Mouse (Mus musculus) brain, embryonic 18.5 days (tissue): Measurements from ENCODE around the gene Psmd13.

Source experiments
- DNase-seq: peaks from one replicate; pipeline ENCODE4 v3.0.0-alpha.2; 2012; ENCODE audit warnings: low read depth, low spot score

The Psmd13 gene

GRCm38 (mm10) chr7:140881696-140882468, at the start of gene Psmd13, which contains the start of gene Sirt3:
TSS of gene Psmd13 (plus strand) at chr7:140881968.
TSS of gene Sirt3 (minus strand) at chr7:140882309.
- peak; percentile 86 for DNase-seq

DNA sequence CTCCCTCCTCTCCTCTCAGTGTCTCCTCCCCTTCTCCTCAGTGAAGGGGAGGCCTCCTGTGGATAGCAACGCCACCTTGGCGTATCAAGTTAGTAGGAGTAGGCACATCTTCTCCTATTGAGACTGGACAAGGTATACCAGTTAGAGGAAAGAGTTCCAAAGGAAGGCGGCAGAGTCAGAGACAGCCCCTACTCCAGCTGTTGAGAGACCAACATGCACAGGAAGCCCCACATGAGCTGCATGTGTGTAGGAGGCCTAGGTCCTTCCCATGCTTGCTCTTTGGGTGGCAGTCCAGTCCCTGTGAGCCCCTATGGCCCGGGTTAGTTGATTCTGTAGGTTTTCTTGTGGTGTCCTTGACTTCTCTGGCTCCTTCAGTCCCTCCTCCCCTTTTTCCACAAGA, 48.4 kb upstream of the Psmd13 start:
- DNase-seq = no peak

GRCm38 (mm10) chr7:140834968-140835757, 46.6 kb upstream of the Psmd13 start, which contains the start of gene Urah:
TSS of gene Urah (plus strand) at chr7:140835018.
- no peak for DNase-seq

DNA sequence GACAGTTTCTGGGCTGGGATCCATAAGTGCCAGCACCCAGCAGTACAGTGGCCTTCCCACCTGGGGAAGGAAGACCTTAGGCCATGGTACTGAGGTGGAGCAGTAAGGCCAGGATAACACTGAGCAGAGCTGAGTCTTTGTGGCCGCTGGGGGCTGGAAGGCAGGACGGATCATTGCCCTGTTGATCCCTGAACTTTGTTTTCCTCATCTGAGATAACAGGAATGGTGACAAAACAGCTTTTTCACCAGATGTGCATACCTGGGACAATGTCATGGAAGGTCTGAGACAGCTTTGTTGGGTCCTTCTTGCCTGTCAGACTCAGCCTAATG, 46.0 kb upstream of the Psmd13 start:
- no peak for DNase-seq

DNA sequence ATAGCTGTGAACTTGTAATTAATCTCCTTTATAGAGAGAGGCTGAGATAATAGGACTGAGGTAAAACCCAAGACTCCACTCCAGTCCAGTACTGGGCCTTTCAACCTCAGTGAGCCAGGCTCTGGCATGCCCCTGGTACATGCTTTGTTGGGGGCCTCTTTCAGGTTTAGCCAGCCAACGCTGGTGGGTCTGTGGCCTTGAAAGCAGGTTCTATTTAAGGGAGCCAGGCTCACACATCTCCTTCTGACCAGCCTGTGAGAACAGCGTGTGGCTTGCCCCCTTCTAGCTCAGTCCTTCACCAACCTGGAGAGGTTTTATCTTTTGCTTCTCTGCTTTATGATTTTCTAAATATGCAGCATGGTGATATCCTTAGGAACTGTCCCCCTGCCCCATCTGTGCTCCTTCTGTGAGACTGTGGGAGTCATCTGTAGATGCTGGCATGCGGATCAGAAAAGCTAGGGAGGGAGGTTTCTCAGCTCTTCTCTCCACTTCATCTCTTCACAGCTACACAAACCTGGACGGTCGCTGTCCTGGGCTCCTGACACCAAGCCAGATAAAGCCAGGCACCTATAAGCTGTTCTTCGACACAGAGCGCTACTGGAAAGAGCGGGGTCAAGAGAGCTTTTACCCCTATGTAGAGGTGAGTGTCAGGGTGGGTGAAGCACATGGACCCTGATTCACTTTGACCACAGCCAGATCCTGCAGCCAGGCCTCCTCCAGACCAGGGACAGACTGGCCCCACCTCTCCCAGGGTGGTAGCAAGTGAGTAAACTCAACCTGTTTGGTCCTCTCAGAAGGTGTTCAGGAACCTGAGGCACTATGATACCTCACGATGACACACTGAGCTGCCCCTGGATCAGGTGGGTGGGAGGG, 45.3 kb upstream of the Psmd13 start:
- no peak for DNase-seq

GRCm38 (mm10) chr7:140839556-140839955, 42.2 kb upstream of the Psmd13 start:
- no peak for DNase-seq

DNA sequence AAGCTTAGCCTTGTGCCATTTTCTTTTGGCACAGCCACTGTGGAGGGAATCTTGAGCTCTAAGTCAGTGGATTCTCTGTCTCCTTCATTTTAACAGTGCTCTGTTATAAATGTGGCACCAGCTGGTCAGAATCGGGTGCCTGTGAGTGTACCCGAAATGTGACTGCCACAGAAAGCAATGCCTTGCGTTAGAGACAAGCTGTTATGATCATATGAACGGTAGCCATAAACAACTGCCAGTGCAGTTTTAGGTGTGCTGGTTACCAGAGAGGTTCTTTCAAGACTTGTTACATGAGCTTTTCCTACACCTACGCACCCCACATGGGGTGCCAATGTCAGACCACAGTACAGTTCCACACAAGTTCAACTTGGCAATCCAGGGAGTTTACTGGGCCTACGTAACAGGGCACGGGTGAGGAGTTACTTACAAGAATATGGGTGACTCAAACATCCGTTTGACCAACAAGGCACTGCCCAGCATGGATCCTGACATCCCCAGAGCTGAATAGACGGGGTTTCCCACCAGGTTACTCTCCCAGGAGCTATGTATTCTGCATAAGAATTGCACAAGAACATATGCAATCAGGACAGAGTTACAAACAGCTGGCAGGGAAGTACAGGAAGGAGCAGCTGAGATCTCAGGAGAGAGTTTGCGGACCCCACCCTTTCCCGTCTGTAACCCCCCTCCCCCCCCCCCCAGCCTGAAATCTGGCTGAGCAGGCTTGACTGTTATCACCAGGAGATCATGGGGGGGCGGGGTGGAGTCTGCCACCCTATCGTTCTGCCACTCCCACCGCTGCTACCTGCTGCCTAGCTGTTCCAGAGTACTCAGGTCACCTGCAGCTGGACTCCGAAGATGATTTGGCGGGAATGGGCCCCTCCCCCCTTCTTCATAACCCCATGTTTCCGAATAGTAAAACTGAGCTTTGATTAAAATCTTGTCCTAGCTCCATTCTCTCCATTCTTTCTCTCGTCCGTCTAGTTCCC, 40.7 kb upstream of the Psmd13 start:
- no peak for DNase-seq

DNA sequence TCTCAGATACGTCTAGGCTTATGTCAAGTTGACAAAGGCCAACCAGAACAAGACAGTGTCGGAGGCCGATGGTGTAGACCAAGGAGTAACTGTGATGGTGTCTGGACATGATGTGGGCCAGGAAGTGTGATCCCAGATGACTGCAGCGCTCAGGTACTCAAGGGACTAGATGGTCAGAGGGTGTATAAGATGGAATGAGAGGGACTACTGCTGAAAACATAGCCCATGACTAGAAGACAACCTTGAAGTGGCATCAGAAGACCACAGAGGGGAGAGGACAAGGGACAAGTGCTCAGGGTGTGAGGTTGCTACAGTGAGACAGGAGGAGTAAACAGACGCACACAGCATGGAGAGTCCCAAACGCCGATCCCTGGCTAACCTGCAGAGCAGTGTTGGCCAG, 38.0 kb upstream of the Psmd13 start:
- DNase-seq = no peak

DNA sequence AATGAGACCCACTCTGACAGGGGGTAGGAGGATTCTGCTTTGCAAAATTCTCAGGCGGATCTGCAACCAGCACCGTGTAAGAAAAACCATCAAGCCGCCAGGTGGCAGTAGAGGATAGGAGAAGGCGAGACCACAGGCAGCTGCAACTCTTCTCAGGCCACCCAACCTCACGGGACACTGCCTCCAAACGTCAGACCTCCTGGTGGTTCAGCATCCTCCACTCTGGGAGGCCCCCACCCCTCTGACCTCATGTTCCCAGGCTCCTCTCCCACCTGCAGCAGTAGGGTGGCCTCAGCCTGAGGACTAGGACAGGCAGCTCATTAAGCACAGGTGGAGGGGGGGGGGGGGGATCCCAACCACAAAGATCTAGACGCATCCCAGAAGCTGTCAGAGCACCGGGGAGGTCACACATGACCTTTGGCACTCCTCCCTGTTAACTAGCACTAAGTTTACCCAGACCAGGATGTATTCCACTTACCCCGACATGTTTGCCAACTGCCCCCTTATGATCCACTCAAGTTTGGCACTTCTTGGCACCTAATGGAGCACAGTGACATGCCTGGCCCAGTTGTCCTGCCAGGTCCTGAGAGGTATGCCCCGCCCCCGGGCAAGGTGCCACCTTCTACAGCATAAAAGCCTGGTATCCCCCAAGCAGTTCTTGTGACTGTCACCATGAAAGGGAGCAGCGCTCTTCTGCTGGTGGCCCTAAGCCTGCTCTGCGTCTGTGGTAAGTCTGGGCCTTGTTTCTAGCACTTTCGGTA, 36.7 kb upstream of the Psmd13 start, which contains the start of gene Scgb1c1:
Gene Scgb1c1 (plus strand): TSS at position 643 of the 761 bp plus-strand sequence.
- no peak for DNase-seq

- no peak for DNase-seq
Measured at GRCm38 (mm10) chr7:140845683-140846082, 36.1 kb upstream of the Psmd13 start.

DNA sequence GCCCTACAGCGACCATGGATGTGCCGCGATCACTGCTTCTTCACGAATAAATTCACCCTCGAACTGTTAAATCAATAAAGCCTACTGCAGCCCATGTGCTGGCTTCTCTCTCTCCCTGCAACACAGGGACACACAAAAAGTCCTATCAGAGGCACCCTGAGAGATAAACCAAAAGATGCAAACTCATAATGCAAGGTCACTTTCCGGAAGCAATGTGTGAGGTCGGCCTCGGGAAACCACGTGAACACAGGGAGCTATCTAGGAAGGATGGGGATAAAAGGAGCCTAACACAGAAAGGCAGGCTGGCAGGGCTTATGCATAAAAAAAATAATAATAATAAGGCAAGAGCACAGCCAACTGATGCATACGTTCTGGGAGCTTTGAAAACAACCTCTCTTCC, 35.1 kb upstream of the Psmd13 start:
- no peak for DNase-seq

DNA sequence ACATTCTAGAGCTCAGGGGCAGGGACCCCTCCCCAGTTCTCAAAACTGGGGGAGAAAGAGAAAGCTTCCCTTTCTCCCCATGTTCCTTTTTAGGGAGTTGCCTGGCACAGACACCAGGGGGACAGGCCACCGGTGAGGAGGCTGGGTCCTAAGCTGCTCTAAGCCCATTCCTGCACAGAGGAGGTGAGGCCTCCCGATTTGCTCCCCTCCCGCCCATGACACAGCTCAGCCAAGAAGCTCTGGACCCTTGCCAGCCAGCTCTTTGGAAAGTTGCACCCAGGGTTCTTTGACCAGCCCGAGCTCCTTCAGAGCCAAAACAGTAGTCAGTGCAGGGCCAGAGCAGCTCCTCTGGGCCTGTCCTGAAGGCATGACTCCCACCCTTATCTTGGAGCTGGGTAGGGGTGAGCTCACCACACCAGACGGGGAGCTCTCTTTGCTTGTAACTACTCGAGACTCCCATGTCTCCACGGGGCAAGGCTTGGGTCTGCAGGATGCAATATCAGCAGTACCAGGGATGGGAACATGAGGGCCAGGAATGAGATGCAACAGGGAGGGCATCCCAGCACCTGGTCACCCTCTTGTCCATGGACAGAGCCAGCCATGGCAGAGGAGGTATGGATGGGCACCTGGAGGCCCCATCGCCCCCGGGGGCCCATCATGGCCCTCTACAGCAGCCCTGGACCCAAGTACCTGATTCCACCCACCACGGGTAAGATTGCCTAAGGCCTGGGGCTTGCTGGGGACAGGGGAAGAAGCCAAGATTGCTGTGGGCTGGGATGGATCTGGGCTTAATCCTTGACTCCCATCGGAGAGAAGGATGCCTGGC, 33.8 kb upstream of the Psmd13 start, which contains the start of gene Odf3:
Gene Odf3 (plus strand): TSS at position 51 of the 826 bp plus-strand sequence.
- DNase-seq = no peak

- DNase-seq = no peak
Measured at GRCm38 (mm10) chr7:140848591-140848990, 33.2 kb upstream of the Psmd13 start.

DNA sequence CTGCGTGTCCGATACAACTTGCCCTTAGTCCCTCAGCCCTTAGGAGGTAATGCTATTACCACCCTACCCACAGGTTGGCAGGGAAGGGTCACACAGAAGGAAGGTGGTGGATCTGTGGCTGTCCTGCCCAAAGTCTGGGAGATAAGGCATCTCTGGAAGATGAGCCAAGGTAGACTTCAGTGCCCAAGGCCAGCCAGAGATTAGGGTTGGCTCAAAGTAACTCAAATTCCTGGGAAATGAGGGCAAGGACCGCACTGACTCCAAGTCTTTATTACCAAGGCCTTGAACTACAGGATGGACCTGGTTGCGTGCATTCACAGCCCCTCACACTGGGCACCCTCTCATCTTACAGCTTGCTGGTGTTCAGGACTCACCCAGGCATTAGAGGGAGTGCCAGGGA, 29.9 kb upstream of the Psmd13 start:
- DNase-seq = no peak

- no peak for DNase-seq
Measured at GRCm38 (mm10) chr7:140853386-140853785, 28.4 kb upstream of the Psmd13 start.

- DNase-seq = no peak
Measured at GRCm38 (mm10) chr7:140854483-140854882, 27.3 kb upstream of the Psmd13 start.

- DNase-seq = no peak
Measured at GRCm38 (mm10) chr7:140855181-140855580, 26.6 kb upstream of the Psmd13 start.

DNA sequence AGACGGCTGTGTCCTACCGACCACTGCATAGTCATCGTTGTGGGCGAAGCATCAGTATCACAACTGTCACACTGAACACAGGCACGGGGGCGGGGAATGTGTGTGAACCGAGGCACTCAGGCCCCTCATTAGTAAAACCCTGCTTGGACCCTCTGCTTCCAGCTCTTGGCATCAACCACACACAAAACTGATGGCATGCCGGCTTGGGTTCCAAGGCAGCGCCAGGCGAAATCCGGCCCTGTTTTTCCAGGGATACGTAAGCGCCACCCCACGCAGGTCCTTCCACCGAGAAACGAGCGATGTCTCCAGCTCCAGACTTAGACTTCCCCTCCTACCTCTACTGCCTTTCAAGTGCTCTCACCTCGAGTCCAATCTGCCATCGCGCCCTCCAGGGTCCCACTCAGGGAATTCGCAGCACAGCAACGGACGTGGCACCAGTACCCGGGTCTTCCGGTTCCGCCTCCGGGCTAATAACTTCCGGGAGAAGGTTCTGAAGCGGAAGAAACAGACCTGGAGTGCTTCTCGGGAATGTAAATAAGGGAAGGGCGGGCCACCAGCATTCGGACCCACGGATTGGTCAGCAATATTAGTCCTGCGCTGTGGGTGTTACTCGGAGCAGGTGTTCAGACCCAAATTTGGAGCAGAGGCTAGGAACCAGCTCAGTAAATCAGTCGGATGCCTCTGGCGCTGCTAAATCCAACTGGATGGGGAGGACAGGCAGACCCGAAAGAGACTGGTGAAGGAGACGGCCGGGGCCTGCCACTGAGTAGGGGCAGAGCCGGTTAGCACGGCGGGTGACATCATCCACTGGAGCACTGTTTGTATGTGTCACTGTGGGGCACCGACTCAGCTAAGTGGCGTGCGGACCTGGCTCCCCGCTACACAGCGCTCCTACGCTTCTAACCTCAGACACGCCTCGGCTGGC, 25.6 kb upstream of the Psmd13 start, which contains the start of gene Gm45785:
Gene Gm45785 (minus strand): TSS at position 472 of the 925 bp plus-strand sequence.
- DNase-seq = peak; percentile 83
